Mouse (Mus musculus) cerebellum, adult 2 months (tissue): ENCODE results near the gene A830031A19Rik.

Experiments
- CTCF ChIP-seq: fragments of 200-500 bp; IDR thresholded peaks from 2 replicates; pipeline ENCODE4 v1.5.1; 2011; ENCODE audit warnings: low read depth, mild to moderate bottlenecking, control low read depth, low read length, moderate library complexity, borderline replicate concordance; ENCODE audit not compliant: insufficient read depth
- POLR2A ChIP-seq: fragments of 200-500 bp; IDR thresholded peaks from 2 replicates; pipeline ENCODE4 v1.6.1; 2011; ENCODE audit warnings: low read length, control low read depth, borderline replicate concordance; ENCODE audit not compliant: insufficient read depth

- TF ChIP-seq CTCF = no peak
- TF ChIP-seq POLR2A = no peak
Measured at GRCm38 (mm10) chr11:24099886-24100293, 25.0 kb upstream of the A830031A19Rik start.
